Mouse (Mus musculus): Measurements from ENCODE around the gene Prcd. TPM values are rescaled to one million over a fixed set of nuclear protein-coding genes. Genes with fewer than 3 reads are reported as not detected.
"Not testable (repeated sequence)": the region's sequence is repeated elsewhere in the genome, so short reads cannot be mapped to it uniquely, and the experiment has no call there.

Gene Prcd
- 1.8 and 3.2 TPM in 2 replicates for polyA plus RNA-seq (2015; fragmentation: Nextera tagmentation; extraction: Ambion mirVana)

- no peaks in the 10 kb centered on the region for H3K9me3 ChIP-seq
- H3K27me3 ChIP-seq, result peaks cover 34% of the 10 kb centered on the region
- 0 out of 2 replicates have a peak within 1 kb of the TSS, but pooled peaks have one; percentile 4 for H3K27ac ChIP-seq
- H3K9ac ChIP-seq, result peak within 1 kb of the TSS; percentile 57
- peak within 1 kb of the TSS; percentile 97 for H3K4me2 ChIP-seq
- peaks cover 41% of the 10 kb centered on the region for H3K4me1 ChIP-seq
- no peaks in the 10 kb centered on the region for H3K36me3 ChIP-seq
- H3K4me3 ChIP-seq, result peak within 1 kb of the TSS; percentile 52
- no peak for ATAC-seq (ENCODE audit: borderline replicate concordance, extremely low read depth, low FRiP score, low TSS enrichment)
- WGBS, result 3% methylated on average over 10 of the region's 10 CpGs
Observed at GRCm38 (mm10) chr11:116653234-116653633, at the start of gene Prcd. Gene Prcd, plus strand, starts transcription at chr11:116653534.

- no peak overlapping the region for H3K27ac ChIP-seq
- H3K9me3 ChIP-seq, result no peaks in the 10 kb centered on the region
- H3K27me3 ChIP-seq, result no peaks in the 10 kb centered on the region
- H3K4me1 ChIP-seq, result no peaks in the 10 kb centered on the region; the same call in 1 of the 2 replicates
- no peak overlapping the region for H3K9ac ChIP-seq
- H3K36me3 ChIP-seq, result peaks cover 29% of the 10 kb centered on the region
- 79% methylated on average over 12 of the region's 12 CpGs for whole genome bisulfite sequencing
- H3K4me3 ChIP-seq, result no peak overlapping the region
- no peak for ATAC-seq (ENCODE audit: borderline replicate concordance, extremely low read depth, low FRiP score, low TSS enrichment)
- H3K4me2 ChIP-seq, result no peak overlapping the region
Observed at GRCm38 (mm10) chr11:116604097-116604496, 49.2 kb upstream of the Prcd start.

- Histone ChIP-seq H3K9me3 (no peaks in the 10 kb centered on the region), H3K4me2 (no peak overlapping the region), H3K9ac (no peak overlapping the region), H3K4me1 (no peaks in the 10 kb centered on the region; the same call in 1 of the 2 replicates), H3K27me3 (no peaks in the 10 kb centered on the region), H3K4me3 (no peak overlapping the region), H3K27ac (no peak overlapping the region), H3K36me3 (peaks cover 25% of the 10 kb centered on the region)
- ATAC-seq (ENCODE audit: borderline replicate concordance, extremely low read depth, low FRiP score, low TSS enrichment), result no peak
- WGBS, result 83% methylated on average over 3 of the region's 3 CpGs
Observed at GRCm38 (mm10) chr11:116607717-116608116, 45.6 kb upstream of the Prcd start.

- H3K27ac ChIP-seq, result no peak overlapping the region
- no peak overlapping the region for H3K4me3 ChIP-seq
- H3K9ac ChIP-seq, result no peak overlapping the region
- no peak for ATAC-seq (ENCODE audit: borderline replicate concordance, extremely low read depth, low FRiP score, low TSS enrichment)
- peaks cover 6% of the 10 kb centered on the region for H3K4me1 ChIP-seq
- H3K4me2 ChIP-seq, result no peak overlapping the region
- no peaks in the 10 kb centered on the region for H3K9me3 ChIP-seq
- peaks cover 11% of the 10 kb centered on the region; the same call in 1 of the 2 replicates for H3K36me3 ChIP-seq
- H3K27me3 ChIP-seq, result no peaks in the 10 kb centered on the region
- 75% methylated on average over 15 of the region's 15 CpGs for WGBS
Observed at GRCm38 (mm10) chr11:116609965-116610630, 43.2 kb upstream of the Prcd start.

- not testable (repeated sequence) for ATAC-seq (ENCODE audit: borderline replicate concordance, extremely low read depth, low FRiP score, low TSS enrichment); H3K27me3 ChIP-seq; H3K9me3 ChIP-seq; H3K27ac ChIP-seq; H3K36me3 ChIP-seq; H3K4me2 ChIP-seq; H3K9ac ChIP-seq; H3K4me3 ChIP-seq
- WGBS, result 90% methylated on average over 9 of the region's 9 CpGs
- H3K4me1 ChIP-seq, result peaks cover 16% of the 10 kb centered on the region
Observed at GRCm38 (mm10) chr11:116611168-116611567, 42.2 kb upstream of the Prcd start.

GRCm38 (mm10) chr11:116611883-116612282 is 41.5 kb upstream of the Prcd start:
- Histone ChIP-seq H3K27me3 (no peaks in the 10 kb centered on the region), H3K36me3 (peaks cover 6% of the 10 kb centered on the region; the same call in 1 of the 2 replicates), H3K27ac (no peak overlapping the region), H3K4me2 (no peak overlapping the region), H3K9me3 (no peaks in the 10 kb centered on the region), H3K9ac (no peak overlapping the region), H3K4me3 (no peak overlapping the region), H3K4me1 (peaks cover 23% of the 10 kb centered on the region)
- 86% methylated on average over 9 of the region's 9 CpGs for WGBS
- no peak for ATAC-seq (ENCODE audit: borderline replicate concordance, extremely low read depth, low FRiP score, low TSS enrichment)

- 94% methylated on average over 1 of the region's 1 CpGs for WGBS
- no peak overlapping the region for H3K9ac ChIP-seq
- no peak overlapping the region for H3K4me2 ChIP-seq
- H3K27ac ChIP-seq, result no peak overlapping the region
- H3K4me1 ChIP-seq, result peaks cover 28% of the 10 kb centered on the region
- no peaks in the 10 kb centered on the region for H3K27me3 ChIP-seq
- H3K9me3 ChIP-seq, result no peaks in the 10 kb centered on the region
- ATAC-seq (ENCODE audit: borderline replicate concordance, extremely low read depth, low FRiP score, low TSS enrichment), result no peak
- no peak overlapping the region for H3K4me3 ChIP-seq
- H3K36me3 ChIP-seq, result peaks cover 6% of the 10 kb centered on the region; the same call in 1 of the 2 replicates
Observed at GRCm38 (mm10) chr11:116612554-116612953, 40.8 kb upstream of the Prcd start.

GRCm38 (mm10) chr11:116613234-116613633 is 40.1 kb upstream of the Prcd start:
- H3K9me3 ChIP-seq, result no peaks in the 10 kb centered on the region
- 80% methylated on average over 6 of the region's 6 CpGs for WGBS
- no peak for ATAC-seq (ENCODE audit: borderline replicate concordance, extremely low read depth, low FRiP score, low TSS enrichment)
- H3K4me3 ChIP-seq, result no peak overlapping the region
- H3K4me1 ChIP-seq, result peaks cover 35% of the 10 kb centered on the region
- peaks cover 3% of the 10 kb centered on the region; the same call in 1 of the 2 replicates for H3K36me3 ChIP-seq
- H3K4me2 ChIP-seq, result no peak overlapping the region
- H3K27ac ChIP-seq, result no peak overlapping the region
- no peaks in the 10 kb centered on the region for H3K27me3 ChIP-seq
- no peak overlapping the region for H3K9ac ChIP-seq

- 28% methylated on average over 15 of the region's 15 CpGs for WGBS
- Histone ChIP-seq H3K4me2 (peak overlapping the region; percentile 34), H3K4me1 (peaks cover 62% of the 10 kb centered on the region), H3K27ac (peak overlapping the region; percentile 56), H3K9ac (no peak overlapping the region), H3K4me3 (no peak overlapping the region), H3K36me3 (no peaks in the 10 kb centered on the region), H3K9me3 (no peaks in the 10 kb centered on the region), H3K27me3 (no peaks in the 10 kb centered on the region)
- peak; percentile 25; the same call in 1 of the 2 replicates for ATAC-seq (ENCODE audit: borderline replicate concordance, extremely low read depth, low FRiP score, low TSS enrichment)
Observed at GRCm38 (mm10) chr11:116615735-116616437, 37.4 kb upstream of the Prcd start.

GRCm38 (mm10) chr11:116616438-116617118 is 36.8 kb upstream of the Prcd start:
- peaks cover 69% of the 10 kb centered on the region for H3K4me1 ChIP-seq
- H3K27ac ChIP-seq, result peak overlapping the region; percentile 54
- H3K4me2 ChIP-seq, result no peak overlapping the region
- no peak for ATAC-seq (ENCODE audit: borderline replicate concordance, extremely low read depth, low FRiP score, low TSS enrichment)
- H3K27me3 ChIP-seq, result no peaks in the 10 kb centered on the region
- no peak overlapping the region for H3K9ac ChIP-seq
- no peak overlapping the region for H3K4me3 ChIP-seq
- H3K36me3 ChIP-seq, result no peaks in the 10 kb centered on the region
- H3K9me3 ChIP-seq, result no peaks in the 10 kb centered on the region
- 67% methylated on average over 10 of the region's 10 CpGs for WGBS

GRCm38 (mm10) chr11:116617641-116618040 is 35.7 kb upstream of the Prcd start:
- ATAC-seq (ENCODE audit: borderline replicate concordance, extremely low read depth, low FRiP score, low TSS enrichment), result peak; percentile 24; the same call in 1 of the 2 replicates
- Histone ChIP-seq H3K27ac (peak overlapping the region; percentile 54), H3K36me3 (no peaks in the 10 kb centered on the region), H3K4me1 (peaks cover 79% of the 10 kb centered on the region), H3K27me3 (no peaks in the 10 kb centered on the region), H3K4me2 (peak overlapping the region; percentile 5; the same call in 1 of the 2 replicates), H3K4me3 (no peak overlapping the region), H3K9ac (no peak overlapping the region), H3K9me3 (no peaks in the 10 kb centered on the region)
- WGBS, result 50% methylated on average over 7 of the region's 7 CpGs

Data from lung, embryonic 15.5 days (tissue).